Mouse (Mus musculus) urinary bladder, postnatal 36 days (tissue): ENCODE measurements around the gene Raet1d.
"Not testable (repeated sequence)": the region's sequence is repeated elsewhere in the genome, so short reads cannot be mapped to it uniquely, and the experiment has no call there.

Experiments used
- DNase-seq, 2 experiments: peaks; one replicate each; pipeline ENCODE4 v3.0.0; 2022; ENCODE audit warnings: low spot score in 2 of 2, mixed read lengths in 1 of 2

Gene Raet1d

GRCm38 (mm10) chr10:22360252-22360651, at the start of gene Raet1d:
TSS of gene Raet1d (plus strand) at chr10:22360552.
- not testable (repeated sequence) for DNase-seq

GRCm38 (mm10) chr10:22322858-22323257, 37.5 kb upstream of the Raet1d start:
- no peak for DNase-seq

GRCm38 (mm10) chr10:22345721-22346120, 14.6 kb upstream of the Raet1d start:
- not testable (repeated sequence) for DNase-seq

- not testable (repeated sequence) for DNase-seq
These were observed 6.7 kb upstream of the Raet1d start for GRCm38 (mm10) chr10:22353548-22354195.

- DNase-seq: not testable (repeated sequence)
These were observed 6.2 kb upstream of the Raet1d start for GRCm38 (mm10) chr10:22354196-22354574.

GRCm38 (mm10) chr10:22357373-22357772, 3.0 kb upstream of the Raet1d start:
- DNase-seq: not testable (repeated sequence)

GRCm38 (mm10) chr10:22360957-22361356, 605 bp downstream of the Raet1d start:
- DNase-seq: not testable (repeated sequence)

- DNase-seq: not testable (repeated sequence)
These were observed 1.3 kb downstream of the Raet1d start for GRCm38 (mm10) chr10:22361415-22362352.

GRCm38 (mm10) chr10:22362466-22362865, 2.1 kb downstream of the Raet1d start:
- DNase-seq: not testable (repeated sequence)

GRCm38 (mm10) chr10:22364915-22365314, 4.6 kb downstream of the Raet1d start:
- DNase-seq: not testable (repeated sequence)

- DNase-seq: not testable (repeated sequence)
These were observed 20.9 kb downstream of the Raet1d start for GRCm38 (mm10) chr10:22381226-22381625.

- not testable (repeated sequence) for DNase-seq
These were observed 29.8 kb downstream of the Raet1d start for GRCm38 (mm10) chr10:22390146-22390545.

GRCm38 (mm10) chr10:22391616-22392015, 31.3 kb downstream of the Raet1d start:
- not testable (repeated sequence) for DNase-seq

- not testable (repeated sequence) for DNase-seq
These were observed 32.9 kb downstream of the Raet1d start for GRCm38 (mm10) chr10:22393028-22393824.

- not testable (repeated sequence) for DNase-seq
These were observed 36.3 kb downstream of the Raet1d start for GRCm38 (mm10) chr10:22396680-22397079.

GRCm38 (mm10) chr10:22402225-22402917, 42.0 kb downstream of the Raet1d start:
- DNase-seq: peak; percentile 21 to 47

GRCm38 (mm10) chr10:22413702-22414494, 53.5 kb downstream of the Raet1d start:
- not testable (repeated sequence) for DNase-seq
